Mouse (Mus musculus): ENCODE measurements around the gene Urb1.
A peak's percentile ranks its signal among the peaks of the same experiment; 100 is the strongest.

- TF ChIP-seq CTCF (IDR thresholded peaks at IDR 0.05) (peak; percentile 64), EP300 (IDR thresholded peaks at IDR 0.05; ENCODE audit: insufficient read depth, low read depth, low read length) (no peak), POLR2A (IDR thresholded peaks at IDR 0.05; ENCODE audit: insufficient read depth, low read depth, low read length) (no peak)
Observed at GRCm38 (mm10) chr16:90801928-90802327, 8.3 kb downstream of the Urb1 start.
